Mouse (Mus musculus) midbrain, embryonic 16.5 days (tissue): Measurements from ENCODE around the gene Spint5. TPM values are rescaled to one million over a fixed set of nuclear protein-coding genes. Genes with fewer than 3 reads are reported as not detected.

Experiments used
- ATAC-seq: fragments of 200-750 bp; cut with Nextera tagmentation; 2 replicates; pipeline ENCODE4 v1.8.0; 2017; ENCODE audit warnings: moderate TSS enrichment
- H3K27ac ChIP-seq: fragments of 300-500 bp; sonication (generic); 2 replicates; pipeline ENCODE4 v1.5.1; 2014; ENCODE audit warnings: mild to moderate bottlenecking, low read length, mixed read lengths
- H3K27me3 ChIP-seq: fragments of 300-500 bp; sonication (generic); 2 replicates; pipeline ENCODE4 v1.6.1; 2014; ENCODE audit warnings: low read depth, low read length, mixed read lengths; ENCODE audit not compliant: control insufficient read depth, insufficient read depth
- H3K36me3 ChIP-seq: fragments of 300-500 bp; sonication (generic); 2 replicates; pipeline ENCODE4 v1.6.1; 2014; ENCODE audit warnings: mild to moderate bottlenecking, low read length, moderate library complexity, mixed read lengths; ENCODE audit not compliant: control insufficient read depth, insufficient read depth
- H3K4me1 ChIP-seq: fragments of 300-500 bp; sonication (generic); 2 replicates; pipeline ENCODE4 v1.6.1; 2014; ENCODE audit warnings: mild to moderate bottlenecking, low read length, mixed read lengths; ENCODE audit not compliant: control insufficient read depth, insufficient read depth
- H3K4me2 ChIP-seq: fragments of 300-500 bp; sonication (generic); 2 replicates; pipeline ENCODE4 v1.6.1; 2014; ENCODE audit warnings: mild to moderate bottlenecking, low read length, mixed read lengths
- H3K4me3 ChIP-seq: fragments of 300-500 bp; sonication (generic); 2 replicates; pipeline ENCODE4 v1.5.1; 2014; ENCODE audit warnings: low read depth, mild to moderate bottlenecking, low read length, moderate library complexity, mixed read lengths
- H3K9ac ChIP-seq: fragments of 300-500 bp; sonication (generic); 2 replicates; pipeline ENCODE4 v1.6.1; 2014; ENCODE audit warnings: low read depth, low read length, mixed read lengths
- H3K9me3 ChIP-seq: fragments of 300-500 bp; sonication (generic); replicated peaks from 2 replicates; pipeline ENCODE4 v1.6.1; 2014; ENCODE audit warnings: mild to moderate bottlenecking, low read length, mixed read lengths; ENCODE audit not compliant: control insufficient read depth, poor library complexity, severe bottlenecking
- WGBS: fragments of 180-500 bp; shearing (Covaris S2); extraction: QIAGEN DNeasy Blood & Tissue Kit; methylation state at CpG from one replicate; pipeline ENCODE4 v1.1.7; 2014; 5-methylcytosine and 5-hydroxymethylcytosine counted together
- polyA plus RNA-seq: library from polyadenylated mRNA; unstranded; fragments of >200 nt; fragmentation: Nextera tagmentation; extraction: Ambion mirVana; gene quantifications from 2 replicates; pipeline ENCODE4 v1.2.1, GENCODE M21; 2015

Spint5 gene
- polyA plus RNA-seq, 1 experiment from 2014 or later = not detected

GRCm38 (mm10) chr2:164748191-164748590 lies 33.1 kb downstream of the Spint5 start:
- H3K27ac ChIP-seq = no peak overlapping the region
- H3K27me3 ChIP-seq = no peaks in the 10 kb centered on the region
- H3K9ac ChIP-seq = no peak overlapping the region
- peaks cover 9% of the 10 kb centered on the region; the same call in 1 of the 2 replicates for H3K36me3 ChIP-seq
- H3K9me3 ChIP-seq = no peaks in the 10 kb centered on the region
- ATAC-seq = no peak
- H3K4me1 ChIP-seq = peaks cover 26% of the 10 kb centered on the region
- H3K4me3 ChIP-seq = no peak overlapping the region
- H3K4me2 ChIP-seq = no peak overlapping the region
- 81% methylated on average over 4 of the region's 4 CpGs for WGBS

- H3K9ac ChIP-seq = no peak overlapping the region
- WGBS = 87% methylated on average over 6 of the region's 6 CpGs
- no peak overlapping the region for H3K4me3 ChIP-seq
- H3K36me3 ChIP-seq = peaks cover 9% of the 10 kb centered on the region
- no peaks in the 10 kb centered on the region for H3K9me3 ChIP-seq
- no peak overlapping the region for H3K4me2 ChIP-seq
- H3K27ac ChIP-seq = no peak overlapping the region
- ATAC-seq = no peak
- peaks cover 26% of the 10 kb centered on the region for H3K4me1 ChIP-seq
- no peaks in the 10 kb centered on the region for H3K27me3 ChIP-seq
Observed at GRCm38 (mm10) chr2:164748991-164749390, 33.9 kb downstream of the Spint5 start.

DNA sequence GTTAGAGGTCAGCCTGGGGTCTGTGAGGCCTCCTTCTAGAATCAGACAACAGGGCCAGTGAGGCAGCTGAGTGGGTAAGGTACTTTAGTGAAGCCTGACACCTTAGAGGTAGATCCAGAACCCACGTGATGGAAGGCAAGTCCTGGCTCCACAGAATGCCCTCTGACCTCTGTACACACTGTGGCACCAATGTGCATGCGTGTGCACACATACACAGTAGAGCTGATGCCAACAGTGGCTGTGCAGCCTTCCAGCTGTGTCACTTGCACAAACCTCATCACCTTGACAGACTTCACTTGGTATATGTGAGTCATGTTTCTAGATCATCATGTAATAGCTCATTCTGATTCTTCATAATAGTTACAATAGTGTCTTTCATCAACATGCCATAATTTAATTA lies 37.3 kb downstream of the Spint5 start:
- no peak overlapping the region for H3K9ac ChIP-seq
- H3K4me3 ChIP-seq = no peak overlapping the region
- H3K27ac ChIP-seq = no peak overlapping the region
- H3K4me2 ChIP-seq = no peak overlapping the region
- no peak for ATAC-seq
- 96% methylated on average over 2 of the region's 2 CpGs for WGBS
- H3K27me3 ChIP-seq = no peaks in the 10 kb centered on the region
- H3K4me1 ChIP-seq = peaks cover 8% of the 10 kb centered on the region
- peaks cover 29% of the 10 kb centered on the region for H3K36me3 ChIP-seq
- H3K9me3 ChIP-seq = no peaks in the 10 kb centered on the region

- Histone ChIP-seq H3K27ac (no peak overlapping the region), H3K4me1 (no peaks in the 10 kb centered on the region), H3K36me3 (peaks cover 34% of the 10 kb centered on the region), H3K27me3 (no peaks in the 10 kb centered on the region), H3K9me3 (no peaks in the 10 kb centered on the region), H3K9ac (no peak overlapping the region), H3K4me3 (no peak overlapping the region), H3K4me2 (no peak overlapping the region)
- no peak for ATAC-seq
- 91% methylated on average over 11 of the region's 11 CpGs for WGBS
Observed at GRCm38 (mm10) chr2:164754105-164754504, 39.0 kb downstream of the Spint5 start.

- Histone ChIP-seq H3K36me3 (peaks cover 36% of the 10 kb centered on the region), H3K9me3 (no peaks in the 10 kb centered on the region), H3K4me2 (no peak overlapping the region), H3K4me3 (no peak overlapping the region), H3K27me3 (no peaks in the 10 kb centered on the region), H3K27ac (no peak overlapping the region), H3K4me1 (no peaks in the 10 kb centered on the region), H3K9ac (no peak overlapping the region)
- WGBS = 92% methylated on average over 2 of the region's 2 CpGs
- no peak for ATAC-seq
Observed at GRCm38 (mm10) chr2:164754800-164755199, 39.7 kb downstream of the Spint5 start.

DNA sequence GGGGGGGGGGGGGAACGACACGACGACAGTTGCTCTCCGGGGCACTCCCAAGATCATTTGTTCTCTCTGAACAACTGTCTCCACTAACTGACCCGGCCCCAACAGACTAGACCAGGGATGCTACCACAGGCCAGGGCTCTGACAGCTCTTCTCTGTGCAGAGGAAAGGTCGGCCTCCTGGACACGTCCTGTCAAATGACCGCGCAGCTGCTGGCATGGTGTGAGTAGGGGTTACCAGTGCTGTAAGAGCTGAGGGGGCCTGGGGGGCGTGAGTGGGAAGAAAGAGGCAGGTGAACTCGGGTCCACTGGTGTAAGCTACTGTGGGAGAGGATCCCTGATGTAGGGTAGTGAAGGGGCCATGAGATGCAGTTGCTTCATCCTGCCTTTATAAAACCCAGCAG lies 42.7 kb downstream of the Spint5 start:
- H3K36me3 ChIP-seq = peaks cover 43% of the 10 kb centered on the region
- no peak for ATAC-seq

DNA sequence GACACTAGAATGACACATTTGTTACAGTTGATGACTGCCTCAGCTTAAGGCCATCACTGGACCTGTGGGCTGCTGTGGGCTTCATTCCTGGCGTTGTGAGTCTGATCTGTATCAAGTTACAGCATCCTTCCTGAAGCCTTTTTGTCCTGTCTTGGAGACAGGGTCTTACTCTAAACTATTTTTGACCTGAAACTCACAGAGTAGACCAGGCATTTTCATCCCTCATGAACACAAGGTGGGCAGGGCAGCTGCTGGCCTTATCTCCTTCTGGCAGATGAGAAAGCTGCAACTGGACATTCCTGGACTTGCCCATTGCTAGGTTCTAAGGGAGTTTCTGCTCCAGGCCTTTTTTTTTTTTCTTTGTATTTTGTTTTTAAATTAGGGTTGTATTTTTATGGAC lies 43.6 kb downstream of the Spint5 start:
- Histone ChIP-seq H3K27ac (no peak overlapping the region), H3K9me3 (no peaks in the 10 kb centered on the region), H3K4me2 (no peak overlapping the region), H3K4me3 (no peak overlapping the region), H3K36me3 (peaks cover 43% of the 10 kb centered on the region), H3K9ac (no peak overlapping the region), H3K27me3 (no peaks in the 10 kb centered on the region), H3K4me1 (no peaks in the 10 kb centered on the region)
- no peak for ATAC-seq
- 89% methylated on average over 1 of the region's 1 CpGs for WGBS

More for the DNA sequence above, 42.7 kb downstream of the Spint5 start:
- no peak overlapping the region for H3K4me2 ChIP-seq
- no peaks in the 10 kb centered on the region for H3K9me3 ChIP-seq
- no peak overlapping the region for H3K4me3 ChIP-seq
- H3K27ac ChIP-seq = no peak overlapping the region
- H3K27me3 ChIP-seq = no peaks in the 10 kb centered on the region
- 93% methylated on average over 11 of the region's 11 CpGs for WGBS
- H3K9ac ChIP-seq = no peak overlapping the region
- no peaks in the 10 kb centered on the region for H3K4me1 ChIP-seq

DNA sequence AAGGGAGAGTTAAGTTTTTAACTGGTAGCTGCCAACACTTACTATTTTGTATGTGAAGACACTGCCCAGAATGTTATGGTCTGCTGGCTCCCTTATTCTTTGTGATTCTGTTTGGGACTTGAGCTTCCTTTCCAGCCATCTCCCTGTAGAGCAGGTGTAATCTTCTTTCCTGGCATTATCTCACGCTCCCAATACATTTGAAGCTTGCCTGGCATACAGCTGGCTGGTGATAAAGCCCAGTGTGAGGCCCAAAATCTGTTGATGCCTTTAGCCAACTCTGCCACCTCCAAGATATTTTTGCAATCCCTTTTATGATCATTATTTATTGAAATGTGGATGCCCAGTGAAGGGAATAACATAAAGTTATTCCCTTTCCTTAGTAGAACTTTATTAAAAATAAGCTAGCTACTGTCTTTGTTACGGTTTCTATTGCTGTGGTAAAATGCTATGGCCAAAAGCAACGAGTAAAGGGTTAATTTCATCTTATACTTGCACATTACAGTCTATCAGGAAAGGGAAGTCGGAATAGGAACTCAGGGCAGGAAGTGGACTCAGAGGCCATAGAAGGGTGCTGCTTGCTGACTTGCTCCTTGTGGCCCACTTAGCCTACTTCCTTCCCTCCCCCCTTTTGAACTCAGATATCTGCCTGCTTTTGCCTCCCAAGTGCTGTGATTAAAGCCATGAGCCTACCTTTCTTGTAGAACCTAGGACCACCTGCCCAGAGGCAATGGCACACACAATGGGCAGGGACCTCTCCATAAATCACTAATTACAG lies 45.1 kb downstream of the Spint5 start:
- Histone ChIP-seq H3K27ac (no peak overlapping the region), H3K4me1 (no peaks in the 10 kb centered on the region), H3K4me2 (no peak overlapping the region), H3K4me3 (no peak overlapping the region), H3K9me3 (no peaks in the 10 kb centered on the region), H3K9ac (no peak overlapping the region), H3K27me3 (no peaks in the 10 kb centered on the region), H3K36me3 (peaks cover 42% of the 10 kb centered on the region)
- ATAC-seq = no peak
- WGBS = 82% methylated on average over 4 of the region's 4 CpGs

DNA sequence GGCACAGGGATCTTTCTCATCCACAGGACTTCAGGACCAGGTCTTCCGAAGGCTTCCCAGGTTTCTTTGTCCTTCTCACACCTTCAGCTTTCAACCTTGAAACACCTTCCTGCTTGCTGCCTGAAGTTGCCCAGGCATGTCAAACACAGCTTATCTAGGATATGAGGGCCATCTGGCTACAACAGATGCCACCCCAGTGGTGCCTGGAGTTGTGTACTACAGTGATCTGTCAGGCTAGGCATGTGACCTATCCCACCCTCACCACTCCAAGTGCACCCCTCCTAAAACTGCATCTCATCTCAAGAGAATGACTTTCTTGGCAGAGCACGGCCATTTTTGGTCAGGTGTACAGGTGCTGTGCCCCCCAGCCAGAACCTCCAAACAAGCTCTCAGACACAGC lies 46.4 kb downstream of the Spint5 start:
- Histone ChIP-seq H3K27me3 (no peaks in the 10 kb centered on the region), H3K4me2 (no peak overlapping the region), H3K9ac (no peak overlapping the region), H3K27ac (no peak overlapping the region), H3K4me3 (no peak overlapping the region), H3K9me3 (no peaks in the 10 kb centered on the region), H3K4me1 (no peaks in the 10 kb centered on the region), H3K36me3 (peaks cover 30% of the 10 kb centered on the region)
- WGBS = 97% methylated on average over 2 of the region's 2 CpGs
- ATAC-seq = no peak
